Mouse (Mus musculus): Measurements from ENCODE around the gene Smap1. TPM values are rescaled to one million over a fixed set of nuclear protein-coding genes. Genes with fewer than 3 reads are reported as not detected.
"Not testable (repeated sequence)": the region's sequence is repeated elsewhere in the genome, so short reads cannot be mapped to it uniquely, and the experiment has no call there.

Smap1 gene
- 50.4 and 53.1 TPM in 2 replicates for polyA plus RNA-seq (2015; fragmentation: Nextera tagmentation; extraction: Ambion mirVana)

DNA sequence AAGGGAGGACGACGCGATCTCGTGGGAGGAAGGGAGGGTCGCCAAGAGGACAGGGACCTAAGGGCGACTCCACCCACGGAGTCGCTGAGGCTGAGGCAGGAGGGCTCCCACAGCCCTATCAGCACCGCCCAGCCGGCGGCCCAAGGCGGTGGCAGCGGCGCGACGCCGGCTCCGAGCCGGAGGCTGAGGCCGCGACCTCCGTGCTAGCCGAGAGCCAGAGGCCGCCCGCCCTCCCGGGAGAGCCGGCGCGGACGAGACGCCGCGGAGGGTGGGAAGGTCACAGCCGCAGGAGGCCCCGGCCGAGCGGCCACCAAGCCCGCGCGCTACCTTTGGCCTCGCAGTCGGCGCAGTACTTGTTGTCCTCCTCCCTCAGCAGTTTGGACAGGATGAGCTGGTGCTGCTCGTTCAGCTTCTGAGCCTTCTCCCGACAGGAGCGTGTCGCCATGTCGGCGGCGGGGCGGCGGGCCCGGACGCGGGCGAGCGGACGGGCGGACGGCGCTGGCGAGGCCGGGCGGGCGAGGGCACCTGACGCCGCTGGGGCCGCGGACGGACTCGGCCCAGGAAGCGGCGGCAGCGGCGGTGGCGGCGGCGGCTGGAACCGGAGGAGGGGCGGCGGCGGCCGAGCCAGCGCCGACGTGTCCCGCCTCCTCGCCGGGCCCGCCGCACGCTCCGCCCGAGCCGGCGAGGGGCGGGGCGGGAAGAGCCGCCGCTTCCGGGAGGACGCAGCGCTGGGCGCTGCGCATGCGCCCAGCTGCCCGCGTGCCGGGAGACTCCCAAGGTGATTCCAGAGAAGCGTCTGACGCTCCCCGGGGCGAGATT, at the start of gene Smap1:
Smap1 (minus strand) TSS at position 607 of the 819 bp plus-strand sequence.
- ATAC-seq (replicated peaks; ENCODE audit: low FRiP score, low read depth) = peak; percentile 94
- peaks cover 9% of the 10 kb centered on the region for H3K9me3 ChIP-seq (replicated peaks; ENCODE audit: low read length)
- H3K27me3 ChIP-seq (ENCODE audit: insufficient read depth, low read length) = no peaks in the 10 kb centered on the region
- no peak for TF ChIP-seq CTCF (IDR thresholded peaks at IDR 0.05; ENCODE audit: low read depth)
- peak within 1 kb of the TSS; percentile 96 for H3K9ac ChIP-seq (ENCODE audit: low read depth, low read length)
- H3K4me2 ChIP-seq (ENCODE audit: low read length) = peak within 1 kb of the TSS; percentile 79
- peak within 1 kb of the TSS; percentile 94 for H3K4me3 ChIP-seq (replicated peaks; ENCODE audit: low read depth, low read length)
- under 1% methylated on average over 110 of the region's 113 CpGs for WGBS
- H3K27ac ChIP-seq = peak within 1 kb of the TSS; percentile 98
- H3K4me1 ChIP-seq (replicated peaks; ENCODE audit: insufficient read depth, low read length) = peaks cover 3% of the 10 kb centered on the region
- DNase-seq (ENCODE audit: low spot score) = peak; percentile 89
- no peaks in the 10 kb centered on the region for H3K36me3 ChIP-seq (ENCODE audit: insufficient read depth, low read length)

DNA sequence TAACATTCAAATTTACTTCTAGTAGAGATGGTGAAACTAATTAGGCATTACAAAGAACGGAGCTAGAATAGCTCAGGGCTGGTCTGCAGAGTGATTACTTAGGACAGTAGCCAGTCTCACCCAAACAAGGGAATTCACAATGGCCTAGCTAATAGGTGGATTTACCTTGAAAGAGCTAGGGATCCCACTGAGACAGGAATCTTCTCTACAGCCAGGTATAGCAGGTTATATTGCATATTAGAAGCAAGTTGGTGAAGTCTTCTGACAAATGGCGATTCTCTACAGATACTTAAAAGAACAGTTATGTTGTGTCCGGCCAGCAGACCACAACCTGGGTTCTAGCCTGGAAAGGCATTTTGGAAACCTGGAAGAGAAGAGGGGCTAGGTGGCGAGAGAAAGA, 49.0 kb upstream of the Smap1 start:
- not testable (repeated sequence) for H3K27me3 ChIP-seq (ENCODE audit: insufficient read depth, low read length); H3K27ac ChIP-seq; H3K36me3 ChIP-seq (ENCODE audit: insufficient read depth, low read length); H3K4me3 ChIP-seq (replicated peaks; ENCODE audit: low read depth, low read length); ATAC-seq (replicated peaks; ENCODE audit: low FRiP score, low read depth); H3K9ac ChIP-seq (ENCODE audit: low read depth, low read length); H3K9me3 ChIP-seq (replicated peaks; ENCODE audit: low read length); H3K4me1 ChIP-seq (replicated peaks; ENCODE audit: insufficient read depth, low read length); DNase-seq (ENCODE audit: low spot score); H3K4me2 ChIP-seq (ENCODE audit: low read length)
- WGBS = 88% methylated on average over 3 of the region's 4 CpGs

DNA sequence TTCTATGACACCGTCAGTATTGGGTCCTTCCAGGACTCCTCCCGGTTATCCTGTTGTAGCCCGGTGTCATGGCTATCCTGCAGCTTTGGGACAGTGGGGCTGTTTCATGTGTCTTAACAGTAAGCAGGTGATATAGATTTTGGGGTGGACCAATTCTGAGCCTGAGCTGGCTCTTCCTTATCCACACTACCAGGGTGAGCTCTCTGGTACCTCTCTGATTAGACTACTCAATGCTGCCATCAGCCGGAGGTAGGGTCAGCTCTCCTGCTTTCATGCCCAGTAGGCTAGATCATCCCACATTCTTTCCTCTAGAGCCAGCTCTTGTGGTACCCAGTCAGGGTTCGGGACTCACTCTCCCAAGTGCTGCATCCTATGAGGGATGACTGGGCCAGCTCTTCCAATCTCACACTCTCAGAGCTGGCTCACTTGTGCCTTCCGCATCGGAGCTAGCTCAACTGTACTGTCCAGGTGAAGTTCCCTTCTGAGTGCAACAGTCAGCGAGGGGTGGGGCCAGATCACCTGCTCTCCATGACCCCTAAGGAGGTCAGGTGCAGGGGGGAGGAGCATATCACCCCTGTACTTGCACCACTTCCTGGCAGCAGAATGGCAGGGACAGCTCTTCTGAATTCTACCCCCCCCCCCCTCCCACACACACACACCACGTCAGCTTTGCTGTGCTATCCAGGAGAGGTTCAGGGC, 46.1 kb upstream of the Smap1 start:
- H3K27me3 ChIP-seq (ENCODE audit: insufficient read depth, low read length) = no peaks in the 10 kb centered on the region
- no peak overlapping the region for H3K9ac ChIP-seq (ENCODE audit: low read depth, low read length)
- no peaks in the 10 kb centered on the region for H3K9me3 ChIP-seq (replicated peaks; ENCODE audit: low read length)
- no peak overlapping the region for H3K27ac ChIP-seq
- WGBS = 79% methylated on average over 9 of the region's 9 CpGs
- no peak for DNase-seq (ENCODE audit: low spot score)
- no peak overlapping the region for H3K4me2 ChIP-seq (ENCODE audit: low read length)
- no peak for ATAC-seq (replicated peaks; ENCODE audit: low FRiP score, low read depth)
- no peak for TF ChIP-seq CTCF (IDR thresholded peaks at IDR 0.05; ENCODE audit: low read depth)
- no peaks in the 10 kb centered on the region for H3K36me3 ChIP-seq (ENCODE audit: insufficient read depth, low read length)
- H3K4me3 ChIP-seq (replicated peaks; ENCODE audit: low read depth, low read length) = no peak overlapping the region
- no peaks in the 10 kb centered on the region for H3K4me1 ChIP-seq (replicated peaks; ENCODE audit: insufficient read depth, low read length)

DNA sequence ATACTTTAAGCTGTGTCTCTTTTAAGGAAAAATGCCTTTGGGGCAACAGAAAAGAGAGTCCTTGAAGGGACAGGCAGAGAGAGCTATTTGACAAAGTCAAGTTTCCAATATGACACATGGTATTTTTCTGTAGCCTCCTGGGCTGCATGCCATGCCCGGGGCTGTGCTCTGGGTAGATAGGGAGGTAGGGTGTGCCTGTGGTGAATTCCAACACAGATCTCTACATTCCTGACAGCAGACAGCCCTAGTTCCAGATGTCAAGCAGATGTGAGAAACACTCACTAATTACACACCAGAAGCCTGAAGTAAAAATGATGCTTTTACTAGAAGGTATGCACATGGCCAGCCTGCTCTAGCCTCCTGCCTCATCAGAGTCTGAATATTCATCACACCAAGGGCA, 44.1 kb upstream of the Smap1 start:
- WGBS = 68% methylated on average over 1 of the region's 1 CpGs
- Histone ChIP-seq H3K27ac (no peak overlapping the region), H3K4me3 (replicated peaks; ENCODE audit: low read depth, low read length) (no peak overlapping the region), H3K4me1 (replicated peaks; ENCODE audit: insufficient read depth, low read length) (no peaks in the 10 kb centered on the region), H3K4me2 (ENCODE audit: low read length) (no peak overlapping the region), H3K27me3 (ENCODE audit: insufficient read depth, low read length) (no peaks in the 10 kb centered on the region), H3K9ac (ENCODE audit: low read depth, low read length) (no peak overlapping the region), H3K9me3 (replicated peaks; ENCODE audit: low read length) (no peaks in the 10 kb centered on the region), H3K36me3 (ENCODE audit: insufficient read depth, low read length) (no peaks in the 10 kb centered on the region)
- DNase-seq (ENCODE audit: low spot score) (no peak), ATAC-seq (replicated peaks; ENCODE audit: low FRiP score, low read depth) (no peak)
- no peak for TF ChIP-seq CTCF (IDR thresholded peaks at IDR 0.05; ENCODE audit: low read depth)

DNA sequence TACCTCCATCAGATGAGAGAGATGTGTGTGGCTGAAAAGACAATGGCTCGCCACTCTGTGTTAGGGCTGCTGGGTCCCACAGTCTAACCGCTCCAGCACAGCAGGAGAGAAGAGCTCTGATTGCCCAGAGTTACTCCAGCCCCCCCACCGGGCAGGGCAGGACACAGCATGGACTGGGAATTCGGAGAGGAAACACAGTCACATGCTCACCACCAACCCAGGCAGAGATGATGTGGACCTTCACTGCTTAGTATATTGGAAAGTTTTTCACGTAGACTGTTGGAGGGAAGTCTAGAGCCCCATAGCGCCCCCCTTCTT, 37.3 kb upstream of the Smap1 start:
- Histone ChIP-seq H3K4me1 (replicated peaks; ENCODE audit: insufficient read depth, low read length) (no peaks in the 10 kb centered on the region), H3K27ac (no peak overlapping the region), H3K36me3 (ENCODE audit: insufficient read depth, low read length) (no peaks in the 10 kb centered on the region), H3K4me3 (replicated peaks; ENCODE audit: low read depth, low read length) (peak overlapping the region; percentile 17; the same call in 1 of the 2 replicates), H3K9me3 (replicated peaks; ENCODE audit: low read length) (no peaks in the 10 kb centered on the region), H3K4me2 (ENCODE audit: low read length) (peak overlapping the region; percentile 44), H3K27me3 (ENCODE audit: insufficient read depth, low read length) (no peaks in the 10 kb centered on the region), H3K9ac (ENCODE audit: low read depth, low read length) (no peak overlapping the region)
- DNase-seq (ENCODE audit: low spot score) (no peak), ATAC-seq (replicated peaks; ENCODE audit: low FRiP score, low read depth) (0 out of 2 replicates have a peak, but pooled peaks have one; percentile 25)
- 19% methylated on average over 6 of the region's 6 CpGs for WGBS
- TF ChIP-seq CTCF (IDR thresholded peaks at IDR 0.05; ENCODE audit: low read depth) = no peak

DNA sequence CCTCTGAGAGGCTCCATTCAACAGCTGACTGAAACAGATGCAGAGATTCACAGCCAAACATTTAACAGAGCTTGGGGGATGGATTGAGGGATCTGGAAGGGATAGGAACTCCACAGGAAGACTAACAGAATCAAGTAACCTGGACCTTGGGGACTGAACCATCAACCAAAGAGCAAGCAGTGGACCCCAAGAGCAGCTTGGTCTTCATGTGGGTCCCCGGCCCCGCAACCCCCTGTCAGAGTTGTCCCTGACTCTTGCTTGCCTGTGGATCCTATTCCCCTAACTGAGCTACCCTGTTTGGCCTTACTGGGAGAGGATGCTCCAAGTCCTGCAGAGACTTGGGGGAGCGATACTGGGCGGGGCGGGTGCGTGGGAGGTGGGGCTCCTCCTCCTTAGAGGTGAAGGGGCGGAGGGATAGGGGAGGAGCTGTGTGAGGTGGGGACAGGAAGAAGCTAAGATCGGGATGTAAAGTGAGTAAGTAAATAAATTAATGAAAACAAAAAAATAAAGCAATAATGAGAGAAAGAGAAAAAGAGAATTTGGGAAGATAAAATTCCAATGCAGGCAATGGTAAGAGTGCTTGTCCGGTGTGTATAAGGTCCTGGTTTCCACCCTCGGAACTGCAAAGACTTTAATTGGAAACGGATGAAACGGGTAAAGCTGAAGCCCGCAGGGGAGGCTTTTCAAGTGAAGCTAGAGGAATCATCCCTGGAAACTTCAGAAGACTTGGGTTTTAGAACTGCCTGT, 36.7 kb upstream of the Smap1 start:
- 18% methylated on average over 13 of the region's 13 CpGs for WGBS
- DNase-seq (ENCODE audit: low spot score) (peak; percentile 4), ATAC-seq (replicated peaks; ENCODE audit: low FRiP score, low read depth) (0 out of 2 replicates have a peak, but pooled peaks have one; percentile 59)

More for the DNA sequence above, 36.7 kb upstream of the Smap1 start:
- Histone ChIP-seq H3K4me2 (ENCODE audit: low read length) (peak overlapping the region; percentile 44), H3K27ac (no peak overlapping the region), H3K27me3 (ENCODE audit: insufficient read depth, low read length) (no peaks in the 10 kb centered on the region), H3K36me3 (ENCODE audit: insufficient read depth, low read length) (no peaks in the 10 kb centered on the region), H3K4me3 (replicated peaks; ENCODE audit: low read depth, low read length) (peak overlapping the region; percentile 17; the same call in 1 of the 2 replicates), H3K9ac (ENCODE audit: low read depth, low read length) (no peak overlapping the region), H3K9me3 (replicated peaks; ENCODE audit: low read length) (no peaks in the 10 kb centered on the region), H3K4me1 (replicated peaks; ENCODE audit: insufficient read depth, low read length) (no peaks in the 10 kb centered on the region)
- no peak for TF ChIP-seq CTCF (IDR thresholded peaks at IDR 0.05; ENCODE audit: low read depth)
